Mouse (Mus musculus) heart, postnatal 4 days (tissue): ENCODE results near the gene Cmtm4. TPM values are rescaled to one million over a fixed set of nuclear protein-coding genes. Genes with fewer than 3 reads are reported as not detected.

ENCODE experiments used
- DNase-seq: peaks from one replicate; pipeline ENCODE4 v3.0.0; 2021
- total RNA-seq, 2 experiments: library from RNA; stranded (reverse); gene quantifications; 2 replicates each; pipeline ENCODE4 v1.2.3; 2021

The Cmtm4 gene
- total RNA-seq = 10 to 100 TPM; 17.1 to 17.2 TPM

GRCm38 (mm10) chr8:104395703-104396357, at the start of gene Cmtm4:
Gene Cmtm4, minus strand, starts transcription at chr8:104395807.
- peak; percentile 72 for DNase-seq

DNA sequence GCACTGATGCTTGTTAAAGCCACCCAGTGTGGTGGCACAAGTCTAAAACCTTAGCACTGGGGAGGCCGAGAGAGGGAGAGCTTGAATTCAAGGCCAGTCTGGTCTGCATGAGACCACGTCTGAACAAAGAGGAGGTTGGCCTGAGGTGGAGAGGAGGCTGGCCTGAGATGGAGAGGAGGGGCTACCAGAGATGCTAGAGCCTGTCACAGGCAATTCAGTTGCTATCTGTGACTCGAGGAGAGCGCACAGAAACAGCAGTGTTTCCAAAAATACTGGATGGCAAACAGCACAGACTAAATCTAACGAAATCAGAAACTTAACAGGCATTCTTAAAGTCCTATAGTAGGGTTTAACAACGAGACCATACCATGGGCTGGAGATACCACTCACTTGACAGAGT, 49.6 kb upstream of the Cmtm4 start:
- no peak for DNase-seq

- no peak for DNase-seq
These were observed 47.6 kb upstream of the Cmtm4 start for GRCm38 (mm10) chr8:104443125-104443679.

DNA sequence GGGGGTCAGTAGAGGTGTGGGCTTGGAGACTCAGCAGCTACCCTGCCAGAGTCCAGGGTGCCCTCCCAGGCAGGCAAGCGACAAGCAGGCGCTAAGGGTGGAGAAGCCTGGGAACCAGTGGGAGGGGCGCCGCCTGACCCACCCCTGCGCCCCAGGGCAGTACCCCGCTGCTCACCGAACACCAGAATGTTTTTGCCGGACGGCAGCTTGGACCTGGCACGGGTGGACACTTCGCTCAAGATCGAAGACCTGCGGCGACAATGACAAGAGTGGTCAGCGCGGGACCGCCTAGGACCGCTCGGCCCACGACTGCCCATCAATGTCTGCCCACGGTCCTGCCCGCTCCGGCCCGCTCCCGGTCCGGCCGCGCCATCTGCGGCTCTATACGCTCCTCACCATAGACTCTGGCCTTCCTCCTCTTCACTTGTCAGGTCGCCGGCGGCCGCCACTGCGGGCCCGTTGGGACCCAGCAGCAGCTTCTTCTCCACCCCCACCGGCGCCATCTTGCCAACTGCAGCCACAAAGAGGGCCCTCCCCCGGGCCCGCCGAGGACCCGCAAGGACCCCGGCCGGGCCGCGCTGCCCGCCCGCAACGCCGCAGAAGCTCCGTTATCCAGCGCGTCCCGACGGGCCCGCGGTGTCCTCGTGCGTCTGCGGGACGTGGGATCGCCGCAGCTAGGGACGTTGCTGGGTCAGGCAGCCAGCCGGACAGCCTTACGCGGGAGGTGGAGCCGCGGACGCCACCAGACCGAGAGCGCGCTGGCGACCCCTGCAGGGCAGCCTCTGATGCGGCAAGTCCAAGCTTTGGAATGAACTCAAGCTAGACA, 46.9 kb upstream of the Cmtm4 start, which contains the start of gene Dync1li2:
Dync1li2 (minus strand) TSS at position 749 of the 826 bp plus-strand sequence.
- DNase-seq = peak; percentile 96

DNA sequence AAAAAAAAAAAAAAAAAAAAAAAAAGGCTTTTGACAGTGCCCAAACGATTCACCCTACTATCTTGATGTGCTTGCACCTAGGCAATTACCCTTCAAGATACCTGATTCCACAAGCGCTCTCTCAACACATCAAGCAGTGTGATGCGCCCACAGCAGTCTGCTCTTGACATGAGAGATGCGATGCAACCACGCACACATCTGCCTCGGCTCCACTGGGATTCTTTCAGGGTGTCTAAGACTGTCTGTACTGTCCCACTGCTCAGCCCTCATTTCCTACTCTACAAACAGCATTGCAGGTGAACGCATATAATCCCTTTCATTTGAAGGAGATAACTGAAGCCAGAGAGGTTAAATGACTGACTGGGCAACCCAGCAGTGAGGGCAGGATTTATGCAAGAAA, 46.0 kb upstream of the Cmtm4 start:
- DNase-seq = no peak

DNA sequence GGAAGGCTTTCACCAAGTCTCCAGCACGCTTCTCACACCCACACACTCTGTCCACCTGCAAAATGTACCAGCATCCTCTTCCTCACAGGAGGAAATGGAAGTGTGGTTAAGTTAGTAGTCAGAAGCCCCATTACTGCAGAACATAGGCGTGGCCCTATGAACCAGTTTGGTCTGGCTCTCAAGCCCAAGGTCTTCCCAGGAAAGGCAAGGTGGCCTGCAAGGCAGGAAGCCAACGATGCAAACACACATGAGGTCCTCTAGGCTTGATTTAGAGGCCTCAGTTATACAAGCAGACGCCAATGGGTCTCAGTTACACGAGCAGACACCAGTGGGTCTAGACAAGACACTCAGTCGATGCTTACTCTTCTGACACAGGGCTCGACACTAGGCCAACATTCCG, 43.9 kb upstream of the Cmtm4 start:
- DNase-seq = no peak

- no peak for DNase-seq
These were observed 42.0 kb upstream of the Cmtm4 start for GRCm38 (mm10) chr8:104437494-104438135.

DNA sequence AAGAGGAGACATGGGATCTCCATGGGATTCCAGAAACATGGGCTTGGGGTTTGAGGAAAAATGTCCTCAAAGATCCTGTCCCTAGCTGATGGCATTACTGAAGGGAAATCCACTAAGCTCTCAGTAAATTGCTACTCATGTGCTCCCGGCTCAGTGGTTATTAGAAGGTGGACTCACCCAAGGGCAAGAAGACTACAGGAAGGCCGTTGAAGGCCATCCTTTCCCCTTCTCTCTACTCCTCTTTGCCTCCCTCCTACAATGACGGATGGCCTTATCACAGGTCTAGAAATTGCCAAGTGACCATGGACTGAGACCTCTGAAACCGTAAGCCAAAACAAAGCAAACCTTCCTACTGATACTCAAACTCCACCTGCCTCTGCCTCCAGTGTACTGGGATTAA, 41.0 kb upstream of the Cmtm4 start:
- no peak for DNase-seq

GRCm38 (mm10) chr8:104436038-104436437, 40.4 kb upstream of the Cmtm4 start:
- DNase-seq = peak; percentile 100

- no peak for DNase-seq
These were observed 39.3 kb upstream of the Cmtm4 start for GRCm38 (mm10) chr8:104434826-104435354.

GRCm38 (mm10) chr8:104434275-104434674, 38.7 kb upstream of the Cmtm4 start:
- DNase-seq = peak; percentile 29

- DNase-seq = no peak
These were observed 37.7 kb upstream of the Cmtm4 start for GRCm38 (mm10) chr8:104433191-104433842.

GRCm38 (mm10) chr8:104432656-104433055, 37.0 kb upstream of the Cmtm4 start:
- DNase-seq = no peak

- DNase-seq = no peak
These were observed 34.6 kb upstream of the Cmtm4 start for GRCm38 (mm10) chr8:104430230-104430629.

GRCm38 (mm10) chr8:104427703-104428102, 32.1 kb upstream of the Cmtm4 start:
- no peak for DNase-seq

- no peak for DNase-seq
These were observed 26.7 kb upstream of the Cmtm4 start for GRCm38 (mm10) chr8:104422313-104422712.

GRCm38 (mm10) chr8:104416022-104416421, 20.4 kb upstream of the Cmtm4 start:
- DNase-seq = no peak

DNA sequence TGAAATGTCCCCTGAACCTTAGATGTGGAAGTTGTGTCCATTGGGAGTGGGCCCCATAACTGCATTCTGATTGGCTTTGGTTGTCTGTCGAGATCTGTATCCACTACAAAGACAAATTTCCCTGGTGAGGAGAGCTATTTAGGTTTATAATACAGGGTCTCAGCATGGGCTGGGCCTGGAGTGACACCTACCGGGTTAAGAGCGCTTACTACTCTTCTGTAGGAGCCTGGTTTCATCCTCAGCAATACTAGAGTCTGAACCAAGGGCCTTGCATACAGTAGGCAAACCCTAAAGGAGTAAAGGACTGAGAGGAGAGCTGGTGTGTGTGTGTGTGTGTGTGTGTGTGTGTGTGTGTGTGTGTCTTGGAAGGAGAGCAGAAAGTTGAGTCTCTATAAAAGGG, 18.6 kb upstream of the Cmtm4 start:
- DNase-seq = no peak

GRCm38 (mm10) chr8:104413770-104414169, 18.2 kb upstream of the Cmtm4 start:
- no peak for DNase-seq

DNA sequence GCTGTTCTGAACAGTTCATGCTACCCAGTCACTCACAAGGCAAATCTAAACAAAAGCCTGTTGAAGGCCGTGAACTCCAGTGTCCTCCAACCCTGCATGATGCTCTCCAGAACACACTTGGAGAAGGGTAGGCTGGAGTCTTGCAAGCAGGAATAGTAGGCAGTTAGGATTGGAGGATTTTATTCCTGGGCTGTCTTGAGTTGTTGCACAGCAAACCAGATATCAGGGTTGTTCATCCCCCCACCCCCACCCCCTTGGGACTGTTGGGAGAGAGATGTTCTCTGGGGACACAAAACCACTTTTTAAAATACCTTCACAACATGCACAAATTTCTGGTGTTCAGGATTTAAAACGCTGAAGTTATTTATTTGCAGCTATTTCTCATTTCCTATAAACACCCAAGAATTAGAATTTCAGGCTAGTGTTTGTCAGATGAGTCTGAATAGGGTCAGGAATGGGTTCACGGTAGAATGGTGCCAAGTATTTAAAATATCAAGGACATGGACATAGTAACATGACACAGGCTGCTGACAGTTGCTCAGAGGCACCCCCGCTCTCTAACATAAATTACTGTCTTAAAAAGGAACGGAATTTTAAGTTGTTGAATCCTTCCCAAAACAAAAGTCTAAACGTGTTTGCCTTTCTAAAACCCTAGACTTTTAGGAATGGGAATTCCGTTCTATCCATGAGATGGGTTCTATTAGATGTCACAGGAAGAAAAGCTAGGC, 17.4 kb upstream of the Cmtm4 start:
- no peak for DNase-seq

GRCm38 (mm10) chr8:104411972-104412371, 16.4 kb upstream of the Cmtm4 start:
- no peak for DNase-seq

- no peak for DNase-seq
These were observed 15.9 kb upstream of the Cmtm4 start for GRCm38 (mm10) chr8:104411468-104411867.
